Mouse (Mus musculus) heart, postnatal 0 days (tissue): Measurements from ENCODE around the gene Tox2. TPM values are rescaled to one million over a fixed set of nuclear protein-coding genes. Genes with fewer than 3 reads are reported as not detected.
A peak's percentile ranks its signal among the peaks of the same experiment; 100 is the strongest.

ENCODE experiments used
- ATAC-seq: fragments of 200-750 bp; cut with Nextera tagmentation; 2 replicates; pipeline ENCODE4 v1.8.0; 2017; ENCODE audit warnings: low read depth, moderate number of reproducible peaks, moderate library complexity; ENCODE audit not compliant: insufficient read depth
- DNase-seq: peaks from one replicate; pipeline ENCODE4 v3.0.0-alpha.2; 2016; ENCODE audit warnings: low spot score
- H3K27ac ChIP-seq: fragments of 300-500 bp; sonication (generic); 2 replicates; pipeline ENCODE4 v1.5.1; 2014; ENCODE audit warnings: low read depth, mild to moderate bottlenecking
- H3K27me3 ChIP-seq: fragments of 300-500 bp; sonication (generic); 2 replicates; pipeline ENCODE4 v1.6.1; 2014; ENCODE audit warnings: low read length, mixed read lengths; ENCODE audit not compliant: control insufficient read depth, insufficient read depth
- H3K36me3 ChIP-seq: fragments of 300-500 bp; sonication (generic); replicated peaks from 2 replicates; pipeline ENCODE4 v1.6.1; 2014; ENCODE audit warnings: low read length, mixed read lengths; ENCODE audit not compliant: control insufficient read depth, insufficient read depth
- H3K4me1 ChIP-seq: fragments of 300-500 bp; sonication (generic); 2 replicates; pipeline ENCODE4 v1.6.1; 2014; ENCODE audit warnings: antibody characterized with exemption; ENCODE audit not compliant: control insufficient read depth, insufficient read depth
- H3K4me2 ChIP-seq: fragments of 300-500 bp; sonication (generic); 2 replicates; pipeline ENCODE4 v1.6.1; 2014; ENCODE audit warnings: low read depth, mild to moderate bottlenecking, low read length, moderate library complexity
- H3K4me3 ChIP-seq: fragments of 300-500 bp; sonication (generic); 2 replicates; pipeline ENCODE4 v1.5.1; 2014; ENCODE audit warnings: low read depth, low read length
- H3K9ac ChIP-seq: fragments of 300-500 bp; sonication (generic); replicated peaks from 2 replicates; pipeline ENCODE4 v1.6.1; 2014; ENCODE audit warnings: low read depth, low read length, mixed read lengths
- H3K9me3 ChIP-seq: fragments of 300-500 bp; sonication (generic); replicated peaks from 2 replicates; pipeline ENCODE4 v1.6.1; 2016; ENCODE audit warnings: low read length; ENCODE audit not compliant: control insufficient read depth
- CTCF ChIP-seq: IDR thresholded peaks from 2 replicates; pipeline ENCODE4 v1.5.1; 2016; ENCODE audit warnings: antibody characterized with exemption, control low read depth, low read depth
- EP300 ChIP-seq: IDR thresholded peaks from 2 replicates; pipeline ENCODE4 v1.6.1; 2016; ENCODE audit warnings: antibody characterized with exemption, low read depth
- WGBS: fragments of 180-500 bp; shearing (Covaris S2); extraction: QIAGEN DNeasy Blood & Tissue Kit; methylation state at CpG from one replicate; pipeline ENCODE4 v1.1.7; 2014; 5-methylcytosine and 5-hydroxymethylcytosine counted together
- polyA plus RNA-seq: library from polyadenylated mRNA; unstranded; fragments of >200 nt; fragmentation: Nextera tagmentation; extraction: Ambion mirVana; gene quantifications from 2 replicates; pipeline ENCODE4 v1.2.1, GENCODE M21; 2015
- total RNA-seq: library from RNA; depleted of rRNA; stranded (reverse); fragments of >200 nt; gene quantifications from 2 replicates; pipeline ENCODE4 v1.2.3, GENCODE M21; 2014; ENCODE audit warnings: low replicate concordance; rRNA removed

The Tox2 gene
- total RNA-seq (0.19 and 1.0 TPM in 2 replicates), polyA plus RNA-seq (1.2 and 1.7 TPM in 2 replicates)

DNA sequence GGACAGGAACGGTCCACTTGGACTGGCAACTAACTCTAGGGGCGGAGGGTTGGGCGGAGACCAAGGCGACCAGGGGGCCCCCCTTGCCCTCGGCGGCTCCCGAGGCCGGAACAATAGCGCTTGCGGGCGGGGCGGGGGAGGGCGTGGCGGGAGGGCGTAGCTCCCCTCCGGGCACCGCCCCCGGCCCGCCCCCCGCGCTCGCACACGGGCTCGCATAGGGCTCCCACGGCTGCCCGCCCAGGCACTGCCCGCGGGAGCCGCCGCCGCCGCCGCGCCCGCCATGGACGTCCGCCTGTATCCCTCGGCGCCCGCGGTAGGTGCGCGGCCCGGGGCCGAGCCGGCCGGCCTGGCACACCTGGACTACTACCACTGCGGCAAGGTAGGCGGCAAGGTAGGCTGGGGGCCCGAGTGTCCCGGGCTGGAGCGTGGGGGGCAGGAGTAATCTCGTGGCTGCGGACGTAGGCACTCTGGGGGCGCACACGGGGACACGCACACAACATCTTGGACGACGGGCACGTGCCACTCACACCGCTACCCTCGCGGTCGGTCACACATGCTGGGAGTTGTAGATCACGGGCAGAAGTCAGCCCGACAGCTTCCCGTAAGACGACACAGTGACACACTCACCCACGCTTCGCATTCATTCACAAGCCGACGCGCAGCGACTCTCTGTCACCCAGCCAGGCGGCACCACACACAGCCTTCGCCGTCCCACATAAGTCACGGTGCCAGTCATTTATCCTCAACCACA lies at the start of gene Tox2:
Tox2 (plus strand) TSS at position 242 of the 751 bp plus-strand sequence.
- Histone ChIP-seq H3K4me3 (peak within 1 kb of the TSS; percentile 58), H3K27me3 (peaks cover 30% of the 10 kb centered on the region), H3K9me3 (0 out of 2 replicates have a peak, but pooled peaks cover 5% of the 10 kb centered on the region), H3K36me3 (no peaks in the 10 kb centered on the region), H3K9ac (peak within 1 kb of the TSS; percentile 37; the same call in 1 of the 2 replicates), H3K4me1 (peaks cover 7% of the 10 kb centered on the region), H3K27ac (peak within 1 kb of the TSS; percentile 50), H3K4me2 (peak within 1 kb of the TSS; percentile 88)
- under 1% methylated on average over 64 of the region's 79 CpGs for WGBS
- TF ChIP-seq CTCF (no peak), EP300 (no peak)
- DNase-seq (peak; percentile 46), ATAC-seq (peak; percentile 89)

DNA sequence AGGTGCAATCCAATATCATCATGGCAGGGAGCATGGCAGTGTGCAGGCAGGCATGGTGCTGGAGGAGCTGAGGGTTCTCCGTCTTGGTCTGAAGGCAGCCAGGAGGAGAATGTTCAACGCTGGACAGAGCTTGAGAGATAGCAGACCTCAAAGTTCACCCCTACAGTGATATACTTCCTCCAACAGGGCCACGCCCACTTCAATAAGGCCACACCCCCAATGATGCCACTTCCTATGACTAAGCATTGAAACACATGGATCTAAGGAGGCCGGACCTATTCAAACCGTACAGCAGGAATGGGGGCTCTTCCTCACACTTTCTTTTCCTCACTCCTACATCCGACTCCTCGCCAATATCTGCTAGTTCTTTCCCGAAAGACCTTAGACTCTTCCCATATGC lies 48.3 kb upstream of the Tox2 start:
- no peak overlapping the region for H3K9ac ChIP-seq
- no peak overlapping the region for H3K27ac ChIP-seq
- no peaks in the 10 kb centered on the region for H3K36me3 ChIP-seq
- WGBS: 79% methylated on average over 8 of the region's 8 CpGs
- no peak overlapping the region for H3K4me2 ChIP-seq
- no peaks in the 10 kb centered on the region for H3K27me3 ChIP-seq
- TF ChIP-seq EP300 (no peak), CTCF (no peak)
- no peaks in the 10 kb centered on the region for H3K4me1 ChIP-seq
- H3K9me3 ChIP-seq: no peaks in the 10 kb centered on the region
- no peak overlapping the region for H3K4me3 ChIP-seq
- DNase-seq: no peak
- no peak for ATAC-seq

DNA sequence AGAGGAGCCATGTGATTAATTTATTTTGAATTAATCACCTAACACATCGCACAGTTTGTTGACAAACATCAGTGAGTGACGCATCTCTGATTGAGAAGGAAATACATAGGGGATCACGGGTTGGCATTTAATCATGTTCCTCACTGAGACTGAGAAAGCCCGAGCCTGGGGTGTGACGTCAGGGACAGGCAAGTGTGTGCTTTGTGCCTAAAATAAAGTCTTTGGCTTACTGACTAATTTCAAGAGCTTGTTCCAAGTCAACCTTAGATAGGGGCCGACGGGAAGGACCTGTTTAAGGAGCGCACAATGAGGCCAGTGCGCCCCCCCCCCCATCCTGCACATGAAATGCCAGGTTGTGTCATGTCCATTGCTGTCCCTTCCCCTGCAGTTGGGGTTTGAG lies 43.9 kb upstream of the Tox2 start:
- H3K4me3 ChIP-seq: no peak overlapping the region
- WGBS: 74% methylated on average over 9 of the region's 9 CpGs
- H3K4me1 ChIP-seq: no peaks in the 10 kb centered on the region
- no peaks in the 10 kb centered on the region for H3K36me3 ChIP-seq
- no peaks in the 10 kb centered on the region for H3K9me3 ChIP-seq
- no peak for TF ChIP-seq CTCF
- TF ChIP-seq EP300: no peak
- no peaks in the 10 kb centered on the region for H3K27me3 ChIP-seq
- H3K27ac ChIP-seq: no peak overlapping the region
- H3K9ac ChIP-seq: no peak overlapping the region
- ATAC-seq: no peak
- no peak overlapping the region for H3K4me2 ChIP-seq
- no peak for DNase-seq

DNA sequence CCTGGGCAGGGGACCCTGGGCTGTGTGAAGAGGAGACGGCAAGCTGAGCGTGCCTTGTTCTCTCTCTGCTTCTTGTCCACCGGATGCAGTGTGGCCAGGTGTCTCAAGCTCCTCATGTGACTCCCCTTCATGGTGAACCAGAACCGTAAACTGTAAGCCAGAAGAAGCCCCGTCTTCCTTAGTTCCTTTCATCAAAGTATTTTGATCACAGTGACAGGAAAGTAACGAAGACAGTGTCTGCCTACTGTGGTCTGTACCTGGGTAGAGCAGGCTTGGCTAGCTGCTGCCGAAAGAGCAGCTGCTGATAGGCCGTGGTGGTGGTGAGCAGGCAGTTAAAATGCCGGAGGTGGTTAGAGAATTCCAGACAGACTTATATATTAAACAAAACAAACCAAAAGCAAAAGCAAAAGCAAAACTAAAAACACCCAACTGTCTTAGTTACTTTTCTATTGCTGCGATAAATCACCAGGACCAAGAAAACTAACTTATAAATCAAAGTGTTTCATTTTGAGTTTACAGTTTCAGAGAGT lies 38.4 kb upstream of the Tox2 start:
- DNase-seq (no peak), ATAC-seq (no peak)
- no peaks in the 10 kb centered on the region for H3K36me3 ChIP-seq
- no peaks in the 10 kb centered on the region for H3K4me1 ChIP-seq
- H3K9ac ChIP-seq: no peak overlapping the region
- 0 out of 2 replicates have a peak, but pooled peaks cover 3% of the 10 kb centered on the region for H3K27me3 ChIP-seq
- no peaks in the 10 kb centered on the region for H3K9me3 ChIP-seq
- H3K4me3 ChIP-seq: no peak overlapping the region
- H3K27ac ChIP-seq: no peak overlapping the region
- TF ChIP-seq CTCF (no peak), EP300 (no peak)
- WGBS: 68% methylated on average over 10 of the region's 10 CpGs
- no peak overlapping the region for H3K4me2 ChIP-seq

DNA sequence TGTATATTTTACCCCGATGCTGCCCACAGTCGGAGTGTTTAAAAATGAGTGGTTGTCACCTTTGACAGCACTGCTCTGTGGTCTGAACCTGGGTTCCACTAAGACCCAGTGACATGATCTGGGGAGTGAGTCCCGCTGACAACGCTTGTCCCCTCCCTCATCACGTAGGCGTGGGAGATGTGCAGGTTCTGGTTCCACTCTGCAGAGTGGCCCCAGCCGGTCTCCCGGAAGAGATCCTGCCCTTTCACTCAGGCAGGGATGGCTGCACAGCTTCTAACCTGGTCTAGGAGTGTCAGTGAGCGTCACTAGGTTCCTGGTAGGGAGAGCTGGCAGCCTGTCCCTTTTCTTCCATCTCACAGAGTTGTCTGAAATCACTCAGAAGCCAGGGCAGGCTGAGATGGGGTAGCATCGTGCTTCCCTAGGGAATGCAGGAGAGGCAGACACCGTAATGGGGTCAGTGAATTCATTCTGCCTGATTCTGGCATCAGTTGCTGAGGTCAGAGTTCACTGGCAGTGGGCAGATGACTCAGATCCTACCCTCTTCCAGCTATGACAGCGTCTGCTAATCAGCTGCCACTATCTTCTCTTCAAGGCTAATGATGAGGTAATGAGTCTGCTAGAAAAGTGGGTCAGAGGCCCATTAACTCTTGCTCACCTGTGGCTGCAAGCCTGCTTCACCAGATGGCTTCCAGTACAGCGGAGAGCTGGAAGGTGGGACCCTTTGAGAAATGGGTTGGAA lies 36.7 kb upstream of the Tox2 start:
- Histone ChIP-seq H3K27me3 (0 out of 2 replicates have a peak, but pooled peaks cover 3% of the 10 kb centered on the region), H3K27ac (no peak overlapping the region), H3K36me3 (no peaks in the 10 kb centered on the region), H3K4me1 (no peaks in the 10 kb centered on the region), H3K4me2 (no peak overlapping the region), H3K9ac (no peak overlapping the region), H3K4me3 (no peak overlapping the region), H3K9me3 (no peaks in the 10 kb centered on the region)
- WGBS: 38% methylated on average over 13 of the region's 13 CpGs
- no peak for ATAC-seq
- DNase-seq: no peak
- TF ChIP-seq CTCF: no peak
